Mouse (Mus musculus): Measurements from ENCODE around the gene Olig2. TPM values are rescaled to one million over a fixed set of nuclear protein-coding genes. Genes with fewer than 3 reads are reported as not detected.
"Not testable (repeated sequence)": the region's sequence is repeated elsewhere in the genome, so short reads cannot be mapped to it uniquely, and the experiment has no call there.

Olig2 gene
- polyA plus RNA-seq, 2 experiments from 2014 or later: not detected

DNA sequence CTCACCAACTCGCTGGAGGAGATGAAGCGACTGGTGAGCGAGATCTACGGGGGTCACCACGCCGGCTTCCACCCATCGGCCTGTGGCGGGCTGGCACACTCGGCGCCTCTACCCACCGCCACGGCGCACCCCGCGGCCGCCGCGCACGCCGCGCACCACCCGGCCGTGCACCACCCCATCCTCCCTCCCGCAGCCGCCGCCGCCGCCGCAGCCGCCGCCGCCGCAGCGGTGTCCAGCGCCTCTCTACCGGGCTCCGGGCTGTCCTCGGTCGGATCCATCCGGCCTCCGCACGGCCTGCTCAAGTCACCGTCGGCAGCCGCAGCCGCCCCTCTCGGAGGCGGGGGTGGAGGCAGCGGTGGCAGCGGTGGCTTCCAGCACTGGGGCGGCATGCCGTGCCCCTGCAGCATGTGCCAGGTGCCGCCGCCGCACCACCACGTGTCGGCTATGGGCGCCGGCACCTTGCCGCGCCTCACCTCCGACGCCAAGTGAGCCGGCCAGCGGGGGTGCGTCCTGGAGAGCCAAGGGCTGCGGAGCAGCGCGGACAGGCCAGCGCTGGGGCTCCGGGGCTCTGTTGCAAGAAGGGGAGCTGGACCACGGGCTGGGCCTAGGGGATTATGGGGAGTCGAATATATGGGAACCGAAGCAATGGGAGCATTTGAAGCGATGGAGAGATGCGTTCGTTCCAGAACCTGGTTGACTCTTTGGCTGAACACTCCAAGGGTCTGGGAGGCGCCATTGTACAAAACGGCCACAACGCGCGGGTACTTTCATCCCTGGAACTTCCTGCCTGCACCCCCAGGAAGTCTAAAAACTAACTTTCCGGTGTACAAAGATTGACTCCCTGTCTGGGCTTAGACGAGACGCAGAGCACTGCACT, 1.9 kb downstream of the Olig2 start:
- ATAC-seq: no peak

DNA sequence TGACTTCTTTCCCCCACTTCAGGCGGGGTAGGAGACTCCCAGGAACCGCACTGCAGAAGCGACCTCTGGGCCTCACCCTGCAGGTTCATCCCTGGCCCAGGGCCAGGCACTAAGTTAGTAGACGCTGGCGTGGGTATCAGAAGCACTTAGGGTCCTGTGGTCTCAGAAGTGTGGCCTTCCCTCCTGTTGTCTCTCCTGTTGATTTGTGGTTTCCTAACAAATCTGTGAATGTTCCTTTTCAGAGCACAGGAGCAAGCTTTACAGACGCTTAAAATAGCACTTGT, 2.4 kb downstream of the Olig2 start:
- no peak for ATAC-seq

DNA sequence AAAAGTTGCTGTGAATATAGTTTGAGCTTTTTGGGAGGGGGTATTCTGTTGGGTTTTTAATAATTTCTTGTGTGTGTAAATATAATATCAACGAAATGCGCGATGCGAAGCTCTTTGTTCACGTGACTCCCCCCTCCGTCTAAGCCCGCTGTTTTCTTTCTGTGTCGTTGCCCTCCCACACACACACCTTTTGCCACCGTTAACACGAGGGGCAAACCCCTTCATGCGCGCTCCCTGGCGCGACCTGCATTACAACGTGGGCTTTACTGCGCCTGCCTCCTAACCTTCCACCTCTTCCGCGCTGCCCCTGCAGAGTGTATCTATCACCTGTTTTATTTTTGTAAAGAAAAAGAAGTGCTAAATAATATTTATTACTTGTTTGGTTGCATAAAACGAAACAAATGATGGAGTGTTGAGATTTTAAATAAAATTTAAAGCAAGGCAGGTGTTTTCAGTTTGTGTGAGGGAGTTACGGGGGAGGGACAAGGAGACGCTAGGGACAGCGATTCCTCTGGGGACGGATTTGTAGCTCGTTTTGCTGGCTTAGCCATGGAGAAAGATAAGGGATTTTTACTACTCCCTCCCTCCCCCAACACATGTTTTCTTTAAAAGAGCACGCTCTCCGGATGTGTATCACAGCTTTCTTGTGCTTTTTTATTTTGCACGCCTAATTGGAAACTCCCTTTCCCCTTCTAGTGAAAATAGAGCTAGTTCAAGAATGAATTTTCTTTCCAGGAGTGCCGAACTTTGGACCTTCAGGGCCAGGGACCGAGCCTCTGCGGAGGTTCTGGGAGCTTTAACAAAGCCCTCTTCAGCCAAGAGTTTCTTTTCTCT, 3.2 kb downstream of the Olig2 start:
- no peak for ATAC-seq

DNA sequence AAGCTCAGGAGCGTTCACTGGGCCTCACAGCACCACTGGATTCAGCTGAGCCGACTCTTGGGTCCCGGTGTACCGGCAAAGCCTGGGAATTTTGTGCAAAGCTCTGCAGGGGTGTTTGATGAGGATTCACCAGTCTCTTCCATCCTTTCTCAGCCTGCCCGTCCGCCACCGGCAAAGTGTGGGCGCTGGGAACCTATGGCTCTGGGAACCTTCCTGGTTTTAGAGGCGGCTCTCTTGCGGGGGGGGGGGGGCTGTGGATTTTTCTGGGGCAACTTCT, 3.8 kb downstream of the Olig2 start:
- ATAC-seq: no peak

DNA sequence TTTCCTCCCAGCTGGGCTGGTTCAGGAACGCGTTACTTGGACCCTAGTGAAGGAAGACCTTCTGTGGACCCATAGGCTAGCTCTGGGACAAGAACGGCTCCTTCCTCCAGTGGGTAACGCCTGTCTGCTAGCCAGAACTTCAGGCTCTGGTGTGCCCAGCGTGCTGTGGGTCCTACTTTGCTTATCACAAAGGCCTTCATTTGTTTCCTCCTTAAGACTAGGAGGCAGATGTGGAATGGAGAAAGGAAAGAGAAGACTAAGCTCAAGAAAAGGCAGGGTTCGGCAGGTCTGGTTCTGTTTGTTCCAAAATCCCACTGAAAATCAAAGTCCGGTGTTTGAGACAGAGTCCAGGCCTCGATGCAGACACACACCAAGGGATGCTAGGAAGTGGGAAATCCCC, 4.4 kb downstream of the Olig2 start:
- no peak for ATAC-seq

DNA sequence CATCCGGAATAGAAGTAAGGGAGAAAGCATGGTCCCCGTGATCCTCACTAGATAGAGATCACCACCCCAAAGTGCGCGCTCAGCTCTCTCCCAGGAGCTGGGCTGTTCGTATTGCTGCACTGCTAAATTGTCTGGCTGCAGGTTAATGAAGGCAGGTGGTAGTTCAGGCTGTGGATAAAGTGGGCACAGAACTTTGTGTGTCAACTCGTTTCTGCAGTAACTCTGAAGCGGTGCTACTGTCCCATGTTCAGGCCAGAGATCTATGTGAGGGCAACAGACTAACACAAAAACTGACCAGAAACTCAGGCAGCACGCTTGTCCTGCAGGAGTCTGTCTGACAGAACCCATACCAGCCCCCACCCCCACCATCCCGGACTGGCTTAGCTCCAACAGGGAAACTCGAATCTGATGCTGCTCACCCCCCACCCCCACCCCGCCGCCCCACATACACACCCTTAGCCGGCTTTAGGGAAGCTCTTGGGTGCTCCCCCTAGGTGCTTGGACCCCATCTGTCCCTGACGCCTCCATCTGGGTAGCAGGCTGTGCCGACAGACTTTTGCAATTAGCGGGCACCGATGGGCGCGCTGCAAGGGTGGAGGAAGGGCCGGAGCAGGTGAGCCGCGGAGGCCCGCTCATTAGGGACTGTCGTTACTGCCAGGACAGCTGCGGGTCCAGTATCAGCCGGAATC, 6.7 kb downstream of the Olig2 start:
- ATAC-seq: no peak

DNA sequence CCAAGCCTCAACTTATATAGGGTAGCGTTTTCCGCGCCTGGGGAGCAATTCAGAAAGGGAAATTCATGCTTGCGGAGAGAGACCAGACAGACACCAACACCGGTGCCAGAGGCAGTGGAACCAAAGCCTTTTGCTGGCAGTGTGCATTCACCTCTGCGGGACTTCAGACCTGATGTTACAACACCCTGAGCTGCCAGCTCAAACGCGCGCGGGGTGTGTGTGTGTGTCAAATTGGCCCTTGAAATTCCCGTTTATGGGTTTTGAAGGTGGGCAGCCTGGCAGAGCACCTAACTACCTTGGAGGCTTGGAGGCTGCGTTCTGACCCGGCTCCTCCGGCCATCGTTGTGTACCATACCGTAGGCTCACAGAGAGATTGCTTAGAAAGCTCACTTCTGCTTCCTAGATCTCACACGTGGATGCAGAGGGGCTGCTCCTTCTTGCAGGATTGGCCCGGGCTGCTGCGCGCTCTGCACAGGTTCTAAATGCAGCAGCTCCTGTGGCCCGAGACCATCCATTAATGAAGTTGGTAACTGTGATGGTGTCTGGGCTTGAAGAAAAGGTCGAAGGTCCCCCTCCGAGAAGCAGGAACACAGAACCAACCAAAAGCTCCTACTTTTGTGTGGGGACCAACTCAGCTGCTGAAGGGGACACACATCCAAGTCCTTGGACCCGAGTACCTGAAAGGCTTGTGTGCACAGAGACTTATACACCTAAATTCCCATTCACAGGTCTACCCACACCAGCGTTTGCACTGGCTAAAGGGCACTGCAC, 7.4 kb downstream of the Olig2 start:
- ATAC-seq: no peak

DNA sequence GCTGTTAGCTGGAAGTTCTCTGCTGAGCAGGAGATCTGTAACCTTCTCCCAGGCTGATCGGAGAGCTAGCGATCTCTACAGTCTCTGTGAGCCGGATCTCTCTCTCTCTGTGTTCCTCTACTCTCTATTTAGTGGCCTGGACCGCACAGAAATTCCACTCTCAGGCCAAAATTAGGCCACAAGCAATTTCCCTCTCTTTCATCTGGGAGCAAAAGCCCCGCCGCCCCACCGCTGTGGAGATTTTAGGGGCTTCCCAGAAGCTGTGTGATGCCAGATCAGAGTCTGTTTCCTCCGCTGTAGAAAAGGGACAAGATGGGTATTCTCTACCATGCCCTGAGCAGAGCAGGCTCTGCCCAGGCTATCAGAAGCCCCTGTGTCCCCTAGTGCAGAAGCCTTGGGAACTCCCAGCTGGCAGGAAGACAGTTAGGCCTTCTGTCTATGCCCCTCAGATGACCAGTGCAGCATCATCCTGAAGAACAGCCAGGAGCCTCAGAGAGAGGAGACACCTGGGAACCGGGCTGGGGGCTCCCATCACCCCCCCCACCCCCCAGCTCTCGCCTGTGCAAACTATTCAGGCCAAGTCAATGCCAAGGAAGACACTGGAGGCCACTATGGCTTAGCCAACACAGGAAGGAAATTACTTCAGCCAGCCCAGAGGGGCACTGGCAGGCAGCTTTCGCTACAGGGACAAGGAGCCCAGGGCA, 8.1 kb downstream of the Olig2 start:
- no peak for ATAC-seq

DNA sequence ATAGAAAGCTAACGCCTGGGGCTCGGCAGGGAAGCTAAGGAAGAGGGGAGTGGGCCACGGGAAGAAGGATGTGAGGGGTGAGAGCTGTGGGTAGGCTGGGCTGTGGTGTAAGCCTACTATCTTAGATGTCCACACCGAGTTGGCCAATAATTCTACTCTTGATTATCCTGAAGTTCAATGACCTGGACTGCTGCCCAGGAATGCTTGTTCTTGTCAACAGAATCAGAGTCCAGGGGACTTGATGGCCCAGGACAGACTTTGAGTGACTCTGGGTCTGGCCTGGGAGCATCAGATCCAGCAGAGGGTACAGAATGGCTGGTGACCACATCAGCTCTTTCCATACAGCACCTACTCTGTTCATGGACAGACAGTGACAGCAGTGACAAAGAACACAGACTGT, 13.8 kb downstream of the Olig2 start:
- ATAC-seq: no peak

DNA sequence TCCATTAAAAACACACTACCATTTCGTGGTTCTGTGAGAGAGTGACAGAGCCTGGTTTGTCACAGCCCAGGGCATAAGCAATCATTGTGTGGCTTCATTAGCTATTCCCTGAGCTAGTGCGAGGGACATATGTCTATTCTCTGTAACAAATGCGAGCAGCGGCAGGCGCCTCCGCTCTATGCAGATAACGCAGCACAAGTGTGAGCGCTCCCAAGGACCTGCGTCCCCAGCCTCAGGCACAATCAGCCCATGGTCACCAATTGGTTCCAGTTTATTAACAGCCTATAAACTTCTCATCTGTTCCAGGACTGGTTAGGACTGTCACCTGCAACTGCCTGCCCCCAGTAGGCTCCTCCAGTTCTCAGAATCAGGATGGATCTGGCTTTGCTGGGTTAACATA, 21.0 kb downstream of the Olig2 start:
- ATAC-seq: no peak

DNA sequence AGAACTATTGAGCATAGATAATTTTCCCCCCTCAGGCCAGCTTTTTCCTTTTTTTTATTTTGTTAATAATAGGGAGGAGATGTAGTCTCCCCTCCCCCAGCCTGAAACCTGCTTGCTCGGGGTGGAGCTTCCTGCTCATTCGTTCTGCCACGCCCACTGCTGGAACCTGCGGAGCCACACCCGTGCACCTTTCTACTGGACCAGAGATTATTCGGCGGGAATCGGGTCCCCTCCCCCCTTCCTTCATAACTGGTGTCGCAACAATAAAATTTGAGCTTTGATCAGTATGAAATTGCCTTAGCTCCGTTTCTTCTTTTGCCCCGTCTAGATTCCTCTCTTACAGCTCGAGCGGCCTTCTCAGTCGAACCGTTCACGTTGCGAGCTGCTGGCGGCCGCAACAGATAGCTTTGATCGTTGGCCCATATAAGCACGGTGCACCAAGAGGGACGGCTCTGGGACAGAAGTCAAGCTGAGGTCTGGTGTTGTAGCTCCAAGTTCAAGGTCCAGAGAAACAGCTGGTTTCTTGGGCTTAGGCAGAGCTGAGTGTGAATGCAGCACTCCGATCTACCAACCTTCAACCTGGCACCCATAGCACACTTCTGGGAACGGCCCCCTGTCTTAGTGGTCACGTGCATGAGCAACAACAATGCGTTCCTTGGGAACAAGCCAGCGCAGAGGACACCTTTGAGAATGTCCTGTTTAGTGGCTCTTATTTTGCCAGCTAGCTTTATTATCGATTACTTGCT, 30.3 kb downstream of the Olig2 start:
- ATAC-seq: not testable (repeated sequence)

DNA sequence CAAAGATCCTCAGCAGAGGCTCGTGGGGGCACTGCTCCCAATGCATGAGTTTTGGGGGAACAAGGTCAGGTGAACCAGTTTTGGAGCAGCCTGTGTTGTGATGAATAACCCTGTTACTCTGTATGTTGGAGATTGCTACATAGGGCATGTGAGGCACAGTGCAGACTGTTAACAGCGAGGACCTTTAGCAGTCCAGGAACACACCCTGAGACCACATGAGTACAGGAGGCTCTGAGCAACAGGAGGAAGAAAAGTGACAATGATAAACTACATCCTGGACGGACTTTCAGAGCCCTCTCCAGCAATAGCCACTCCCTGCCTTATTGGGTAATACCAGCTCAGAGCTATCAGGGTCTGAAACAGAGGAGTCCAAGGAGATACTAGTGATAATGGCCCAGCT, 33.7 kb downstream of the Olig2 start:
- no peak for ATAC-seq

DNA sequence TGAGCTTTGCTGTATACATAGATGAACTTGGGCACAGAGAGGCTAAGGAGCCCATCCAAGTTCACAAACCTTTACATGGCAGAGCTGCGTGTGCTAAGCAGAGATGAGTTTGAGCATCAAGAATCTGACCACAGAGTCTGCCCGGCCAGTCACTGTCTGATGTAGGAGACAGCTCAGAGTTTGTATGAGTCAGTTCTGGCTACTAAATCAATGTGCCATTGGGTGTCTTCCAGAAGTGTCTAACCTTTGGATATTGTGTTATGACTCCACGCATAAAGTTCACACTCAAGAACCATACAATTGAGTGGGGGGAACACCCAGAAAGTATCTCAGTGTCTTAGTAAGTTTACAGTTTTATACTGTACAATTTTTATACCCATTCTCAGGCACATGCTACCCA, 35.6 kb downstream of the Olig2 start:
- ATAC-seq: no peak

DNA sequence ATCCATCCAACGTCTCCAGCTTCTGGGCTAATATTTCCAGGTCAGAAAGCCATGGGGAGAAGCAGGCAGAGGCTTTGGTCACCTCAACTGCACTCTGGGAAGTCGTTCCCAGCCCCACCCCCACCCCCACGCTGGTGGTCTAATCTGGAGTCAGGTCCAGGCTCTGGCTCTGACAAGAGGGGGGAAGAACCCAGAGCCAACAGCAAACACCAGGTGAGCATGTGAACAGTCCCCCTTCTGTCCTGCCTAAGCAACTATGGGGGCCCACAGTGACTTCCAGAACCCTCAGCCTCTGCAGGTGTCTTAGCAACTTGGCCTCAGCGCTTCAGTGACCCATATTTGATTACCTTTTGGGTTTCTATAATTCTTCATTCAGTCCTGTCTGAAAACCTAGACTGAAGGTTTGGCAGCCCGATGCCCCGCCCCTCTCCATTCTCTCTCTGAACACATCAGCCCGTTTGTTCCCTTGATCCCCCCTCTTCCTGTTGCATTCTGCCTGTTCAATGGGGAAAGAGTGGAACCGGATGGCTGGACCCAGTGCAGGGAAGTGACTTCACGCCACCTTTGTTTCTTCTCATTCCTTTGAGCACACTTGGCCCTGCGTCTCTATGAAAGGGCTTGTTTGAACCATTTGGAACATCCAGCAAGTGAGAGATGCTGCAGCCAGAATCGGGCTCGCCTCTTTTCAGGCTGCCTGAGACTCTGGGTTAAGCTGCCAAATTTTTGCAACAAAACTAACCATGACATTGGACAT, 37.4 kb downstream of the Olig2 start:
- ATAC-seq: no peak

DNA sequence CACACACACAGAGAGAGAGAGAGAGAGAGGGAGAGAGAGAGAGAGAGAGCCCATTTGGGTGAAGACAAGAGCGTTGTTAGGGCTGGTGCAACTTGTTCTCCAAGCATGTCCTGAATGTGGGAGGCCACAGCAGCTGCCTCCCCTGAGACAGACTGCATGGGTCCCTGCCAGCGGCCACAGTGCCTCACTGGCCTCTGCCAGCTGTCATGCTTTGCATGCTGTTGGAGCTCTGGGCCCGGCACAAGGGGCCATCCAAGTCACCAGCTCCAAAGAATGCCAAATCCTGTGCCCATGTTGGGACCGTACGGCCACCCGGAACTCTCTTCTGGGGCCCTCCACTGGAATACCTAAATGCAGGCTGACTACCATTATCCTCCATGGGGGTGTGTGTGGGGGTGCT, 40.7 kb downstream of the Olig2 start:
- ATAC-seq: no peak

DNA sequence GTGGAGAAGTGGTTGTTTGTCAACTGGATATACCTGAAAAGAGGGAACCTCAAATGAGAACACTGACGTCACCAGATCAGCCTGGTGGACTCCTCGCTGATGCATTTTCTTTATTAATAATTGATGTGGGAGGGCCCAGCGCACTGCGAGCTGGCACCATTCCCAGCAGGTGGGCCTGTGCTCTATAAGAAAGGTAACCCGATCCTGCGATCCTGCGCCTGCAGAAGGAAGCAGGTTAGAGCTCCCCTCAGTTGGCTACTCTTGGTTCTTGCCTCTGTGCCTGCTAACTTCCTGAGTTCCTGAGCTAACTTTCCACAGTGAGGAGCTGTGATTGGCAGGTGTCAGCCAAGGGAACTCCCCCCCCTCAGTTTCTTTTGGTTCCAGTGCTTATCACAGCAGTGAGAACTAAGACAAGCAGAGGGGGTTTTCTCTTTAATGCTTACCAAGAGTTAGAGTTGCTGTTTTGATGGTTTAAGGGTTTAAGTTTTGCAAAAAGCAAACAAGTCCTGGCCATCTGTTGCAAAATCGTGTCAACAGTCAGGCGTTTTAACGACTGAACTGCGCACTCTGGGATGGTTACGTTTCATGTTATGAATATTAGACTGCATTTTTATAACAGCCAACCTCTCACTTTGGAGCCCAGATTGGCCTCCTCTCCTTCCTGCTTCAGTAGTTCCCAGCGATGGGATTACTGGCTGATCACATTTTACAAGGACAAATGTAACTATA, 43.6 kb downstream of the Olig2 start:
- no peak for ATAC-seq

DNA sequence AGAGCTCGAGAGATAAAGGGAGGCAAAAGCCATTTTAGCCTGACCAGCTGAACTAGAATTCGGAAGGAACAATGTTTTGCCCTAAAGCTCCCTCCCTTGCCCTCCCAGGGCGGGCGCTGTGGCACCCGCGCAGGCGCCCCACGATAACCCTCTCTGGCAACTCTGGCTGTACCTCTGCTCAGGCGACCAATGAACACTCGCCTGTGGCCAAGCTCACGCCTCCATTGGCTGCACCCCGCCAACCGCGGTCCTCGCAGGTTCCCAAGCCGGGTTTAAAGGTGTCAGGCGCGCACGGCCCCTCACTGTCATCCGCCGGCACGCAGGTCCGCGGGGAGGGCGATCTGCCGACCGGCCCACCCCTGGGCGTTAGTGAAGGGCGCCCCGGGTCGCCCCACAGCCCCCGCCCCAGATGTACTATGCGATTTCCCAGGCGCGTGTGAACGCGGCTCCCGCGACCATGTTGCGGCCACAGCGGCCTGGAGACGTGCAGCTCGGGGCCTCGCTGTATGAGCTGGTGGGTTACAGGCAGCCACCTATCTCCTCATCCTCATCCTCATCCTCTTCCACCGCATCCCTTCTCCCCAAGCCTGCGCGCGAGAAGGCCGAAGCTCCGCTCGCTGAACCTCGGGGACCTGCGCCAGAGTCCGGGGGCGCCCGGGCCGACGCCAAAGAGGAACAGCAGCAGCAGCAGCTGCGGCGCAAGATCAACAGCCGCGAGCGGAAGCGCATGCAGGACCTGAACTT, 44.4 kb downstream of the Olig2 start, which contains the start of gene Olig1:
TSS of gene Olig1 (plus strand) at position 305 of the 744 bp plus-strand sequence.
- ATAC-seq: no peak

DNA sequence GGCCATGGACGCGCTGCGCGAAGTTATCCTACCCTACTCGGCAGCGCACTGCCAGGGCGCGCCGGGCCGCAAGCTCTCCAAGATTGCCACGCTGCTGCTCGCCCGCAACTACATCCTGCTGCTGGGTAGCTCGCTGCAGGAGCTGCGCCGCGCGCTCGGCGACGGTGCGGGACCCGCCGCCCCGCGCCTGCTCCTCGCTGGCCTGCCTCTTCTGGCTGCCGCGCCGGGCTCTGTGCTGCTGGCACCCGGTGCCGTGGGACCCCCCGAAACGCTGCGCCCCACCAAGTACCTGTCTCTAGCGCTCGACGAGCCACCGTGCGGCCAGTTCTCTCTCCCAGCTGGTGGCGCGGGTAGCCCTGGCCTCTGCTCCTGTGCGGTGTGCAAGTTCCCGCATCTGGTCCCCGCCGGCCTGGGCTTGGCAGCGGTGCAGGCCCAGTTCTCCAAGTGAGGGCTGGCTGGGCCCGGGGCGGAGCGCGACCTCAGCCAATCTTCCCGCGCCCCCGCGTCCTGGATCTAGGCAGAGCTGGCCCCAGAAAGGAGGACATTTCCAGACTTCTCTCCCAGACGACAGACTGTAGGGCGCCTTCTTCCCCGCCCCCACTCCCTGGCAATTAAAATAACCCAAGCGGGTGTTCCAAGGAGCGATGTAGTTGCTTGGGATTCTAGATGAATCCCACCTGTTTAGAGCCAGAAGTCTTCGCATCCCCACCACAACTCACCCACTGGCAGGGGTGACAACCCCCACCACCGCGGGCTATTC, 45.1 kb downstream of the Olig2 start:
- ATAC-seq: no peak

All from activated CD4-positive, CD25-positive, alpha-beta regulatory T cell, adult 4 months (primary cell).